Mouse (Mus musculus) hindlimb bud, embryonic 11.5 days (tissue): Measurements from ENCODE around the gene Vrk1.

Experiments
- DNase-seq: peaks from one replicate; pipeline ENCODE4 v3.0.0-alpha.2; 2012; ENCODE audit warnings: low read depth, low spot score; ENCODE audit errors: extremely low spot score

Gene Vrk1

GRCm38 (mm10) chr12:105997028-105997786 is 12.8 kb upstream of the Vrk1 start:
- no peak for DNase-seq

GRCm38 (mm10) chr12:106001775-106002174 is 8.3 kb upstream of the Vrk1 start:
- DNase-seq, result no peak

GRCm38 (mm10) chr12:106004719-106005118 is 5.3 kb upstream of the Vrk1 start:
- DNase-seq, result no peak

DNA sequence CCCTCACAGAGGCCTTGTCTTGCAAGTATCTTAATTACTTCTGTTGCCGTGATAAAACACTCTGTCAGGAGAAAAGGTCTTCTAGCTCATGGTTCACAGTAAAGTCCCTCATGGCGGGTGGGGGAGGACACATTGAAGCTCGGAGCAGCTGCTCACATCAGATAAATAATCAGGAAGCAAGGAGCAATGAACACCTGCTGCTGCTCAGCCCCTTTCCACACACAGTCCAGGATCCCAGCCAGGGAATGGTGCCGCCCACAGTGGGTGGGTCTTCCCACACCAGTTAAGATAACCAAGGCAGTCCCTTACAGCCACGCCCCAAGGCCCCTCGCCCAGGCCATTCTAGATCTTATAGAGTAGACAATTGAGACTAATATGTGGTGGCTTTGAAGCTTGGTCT is 3.8 kb upstream of the Vrk1 start:
- no peak for DNase-seq

GRCm38 (mm10) chr12:106008348-106009050 is 1.5 kb upstream of the Vrk1 start:
- no peak for DNase-seq

DNA sequence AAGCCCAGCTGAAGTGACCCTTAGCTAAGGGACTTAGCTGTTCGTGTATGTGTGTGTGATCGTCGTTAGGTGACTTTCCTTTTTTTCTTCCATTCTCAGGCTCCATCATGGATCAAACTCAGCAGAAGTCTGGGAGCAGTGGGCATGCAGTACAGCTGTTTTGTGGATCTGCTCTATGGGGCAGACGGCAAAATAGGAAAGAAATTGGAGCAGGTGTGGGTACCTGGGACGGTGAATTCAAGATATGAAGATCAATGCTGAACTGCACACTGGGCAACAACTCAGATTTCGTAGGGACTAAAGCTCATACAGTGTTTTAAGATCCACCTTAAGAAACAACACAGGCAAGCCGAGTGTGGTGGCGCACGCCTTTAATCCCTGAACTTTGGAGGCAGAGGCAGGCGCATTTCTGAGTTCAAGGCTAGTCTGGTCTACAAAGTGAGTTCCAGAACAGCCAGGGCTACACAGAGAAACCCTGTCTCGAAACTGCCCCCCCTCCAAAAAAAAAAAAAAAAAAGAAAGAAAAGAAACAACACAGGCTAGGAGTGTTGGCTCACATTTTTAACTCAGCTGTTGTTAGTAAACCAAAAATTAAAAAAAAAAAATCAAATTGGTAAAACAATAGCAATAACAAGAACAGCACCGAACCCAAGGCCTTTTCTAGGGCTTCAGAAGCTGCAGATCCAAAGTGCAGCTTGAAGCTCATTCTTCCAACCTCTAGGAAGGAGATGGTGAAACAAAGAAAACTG is 732 bp upstream of the Vrk1 start:
- DNase-seq, result no peak

GRCm38 (mm10) chr12:106012161-106012560 is 2.1 kb downstream of the Vrk1 start:
- DNase-seq, result no peak

- no peak for DNase-seq
These were observed 6.4 kb downstream of the Vrk1 start for GRCm38 (mm10) chr12:106016265-106017012.

- no peak for DNase-seq
These were observed 10.0 kb downstream of the Vrk1 start for GRCm38 (mm10) chr12:106020063-106020462.

GRCm38 (mm10) chr12:106023652-106024051 is 13.6 kb downstream of the Vrk1 start:
- no peak for DNase-seq

- no peak for DNase-seq
These were observed 15.4 kb downstream of the Vrk1 start for GRCm38 (mm10) chr12:106025416-106025815.

- DNase-seq, result no peak
These were observed 16.5 kb downstream of the Vrk1 start for GRCm38 (mm10) chr12:106026385-106027134.

GRCm38 (mm10) chr12:106027372-106027771 is 17.3 kb downstream of the Vrk1 start:
- DNase-seq, result no peak

DNA sequence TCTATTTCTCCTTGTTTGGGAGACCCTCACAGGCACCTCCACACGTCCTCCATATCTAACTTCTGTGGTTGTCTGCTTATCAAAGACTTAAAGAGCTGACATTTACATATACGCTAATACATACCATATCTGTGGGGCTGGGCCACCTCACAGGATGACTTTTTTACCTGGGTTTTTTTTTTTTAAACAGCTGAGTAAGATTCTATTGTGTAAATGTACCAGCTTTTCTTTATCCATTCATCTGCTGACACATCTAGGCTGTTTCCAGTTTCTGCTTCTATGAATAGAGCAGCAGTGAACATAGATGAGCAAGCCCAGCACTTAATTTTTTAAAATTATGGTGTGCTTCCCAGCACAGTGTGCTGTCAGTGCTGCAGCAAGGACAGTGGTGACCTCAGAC is 19.6 kb downstream of the Vrk1 start:
- DNase-seq, result no peak

GRCm38 (mm10) chr12:106030146-106030745 is 20.2 kb downstream of the Vrk1 start:
- no peak for DNase-seq

DNA sequence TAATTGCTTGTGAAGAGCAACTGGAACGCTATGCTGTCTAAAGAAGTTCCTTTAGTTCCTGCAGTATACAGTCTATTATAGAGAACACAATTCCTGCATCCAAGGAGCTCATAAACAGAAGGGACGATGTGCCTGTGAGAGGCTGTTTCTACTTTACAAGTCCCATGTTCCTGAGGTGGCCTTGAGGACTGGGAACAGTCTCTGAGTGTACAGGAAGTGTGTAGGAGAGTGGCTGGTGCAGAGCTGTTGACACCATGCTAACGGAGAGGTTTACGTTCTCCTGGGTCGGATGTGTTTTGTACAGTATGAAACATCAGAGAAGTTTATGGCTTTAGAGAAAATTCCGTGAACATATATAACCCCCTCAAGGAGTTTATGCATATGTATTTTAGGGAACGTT is 20.8 kb downstream of the Vrk1 start:
- DNase-seq, result no peak

GRCm38 (mm10) chr12:106031916-106032315 is 21.9 kb downstream of the Vrk1 start:
- DNase-seq, result no peak

DNA sequence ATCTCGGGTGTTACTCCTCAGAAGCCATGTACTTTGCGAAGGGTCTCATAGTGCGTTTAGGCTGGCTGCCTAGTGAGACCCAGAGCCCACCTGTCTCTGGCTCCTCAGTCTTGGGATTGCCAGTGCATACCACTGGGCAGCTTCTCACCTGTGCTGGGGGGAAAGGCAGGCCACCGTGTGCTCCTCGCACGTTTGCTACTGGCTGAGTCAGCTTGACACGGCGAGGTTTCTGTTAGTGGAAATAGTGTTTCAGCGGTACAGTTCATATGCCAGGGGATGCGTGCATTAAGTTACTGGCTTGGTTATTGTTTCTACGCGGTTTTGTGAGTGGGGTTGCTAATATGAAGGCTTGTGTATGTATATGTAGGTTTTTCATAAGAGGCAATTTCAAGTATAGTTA is 22.3 kb downstream of the Vrk1 start:
- DNase-seq, result no peak

DNA sequence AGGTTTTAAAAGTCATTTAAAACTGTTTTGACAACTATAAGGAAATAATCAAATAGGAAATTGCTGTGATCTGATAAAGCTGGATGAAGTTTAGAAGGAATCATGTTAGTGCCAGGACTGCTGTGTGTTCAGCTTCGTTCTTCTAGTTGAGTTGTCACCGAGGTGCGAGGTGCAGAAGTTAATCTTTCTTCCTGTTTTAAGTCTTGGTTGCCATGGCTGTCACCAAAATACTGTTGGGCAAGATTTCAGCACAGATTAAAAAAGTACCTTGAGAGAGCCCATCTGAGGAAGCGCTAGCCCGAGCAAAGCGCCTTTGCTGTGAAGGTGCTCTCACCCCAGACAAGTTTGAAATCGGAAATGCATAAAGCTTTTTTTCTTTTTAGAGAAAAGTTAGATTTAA is 24.2 kb downstream of the Vrk1 start:
- no peak for DNase-seq

- no peak for DNase-seq
These were observed 24.7 kb downstream of the Vrk1 start for GRCm38 (mm10) chr12:106034761-106035160.
